Mouse (Mus musculus): ENCODE measurements around the gene Bax.

Bax gene

GRCm38 (mm10) chr7:45455932-45456696 is 10.6 kb downstream of the Bax start:
- no peak for DNase-seq

- no peak for DNase-seq
These were observed 11.7 kb downstream of the Bax start for GRCm38 (mm10) chr7:45454971-45455370.

GRCm38 (mm10) chr7:45451344-45451982 is 15.2 kb downstream of the Bax start:
- peak; percentile 89 for DNase-seq

GRCm38 (mm10) chr7:45449974-45450373 is 16.7 kb downstream of the Bax start:
- no peak for DNase-seq

GRCm38 (mm10) chr7:45447325-45447990 is 19.2 kb downstream of the Bax start:
- no peak for DNase-seq

- no peak for DNase-seq
These were observed 20.1 kb downstream of the Bax start for GRCm38 (mm10) chr7:45446589-45446988.

GRCm38 (mm10) chr7:45443526-45444420 is 22.9 kb downstream of the Bax start:
- no peak for DNase-seq

GRCm38 (mm10) chr7:45437521-45438276 is 29.0 kb downstream of the Bax start, which contains the start of gene Ruvbl2:
TSS of gene Ruvbl2 (minus strand) at chr7:45438096.
- no peak for DNase-seq

- DNase-seq = no peak
These were observed 29.7 kb downstream of the Bax start for GRCm38 (mm10) chr7:45437046-45437445.

- DNase-seq = no peak
These were observed 30.3 kb downstream of the Bax start for GRCm38 (mm10) chr7:45436444-45436843.

GRCm38 (mm10) chr7:45435038-45435437 is 31.7 kb downstream of the Bax start:
- DNase-seq = peak; percentile 32

GRCm38 (mm10) chr7:45434203-45435015 is 32.3 kb downstream of the Bax start, which contains the start of gene Gys1:
TSS of gene Gys1 (plus strand) at chr7:45434844.
- peak; percentile 100 for DNase-seq

- DNase-seq = no peak
These were observed 32.9 kb downstream of the Bax start for GRCm38 (mm10) chr7:45433835-45434202.

GRCm38 (mm10) chr7:45426556-45426955 is 40.1 kb downstream of the Bax start:
- no peak for DNase-seq

GRCm38 (mm10) chr7:45421194-45421593 is 45.5 kb downstream of the Bax start:
- no peak for DNase-seq

- DNase-seq = no peak
These were observed 46.1 kb downstream of the Bax start, which contains the start of gene Lhb for GRCm38 (mm10) chr7:45420615-45420919. TSS of gene Lhb (plus strand) at chr7:45420820.

GRCm38 (mm10) chr7:45419859-45420614 is 46.7 kb downstream of the Bax start:
- no peak for DNase-seq

GRCm38 (mm10) chr7:45417962-45418492 is 48.7 kb downstream of the Bax start:
- DNase-seq = no peak

- DNase-seq = no peak
These were observed 51.1 kb downstream of the Bax start for GRCm38 (mm10) chr7:45415636-45416035.

- no peak for DNase-seq
These were observed 51.9 kb downstream of the Bax start for GRCm38 (mm10) chr7:45414740-45415224.

Data from right cerebral cortex, postnatal 14 days (tissue).